Mouse (Mus musculus) kidney, embryonic 14.5 days (tissue): ENCODE data around the gene Itga7. TPM values are rescaled to one million over a fixed set of nuclear protein-coding genes. Genes with fewer than 3 reads are reported as not detected.
A peak's percentile ranks its signal among the peaks of the same experiment; 100 is the strongest.

ENCODE experiments used
- ATAC-seq: fragments of 200-750 bp; cut with Nextera tagmentation; 2 replicates; pipeline ENCODE4 v1.8.0; 2017; ENCODE audit warnings: moderate number of reproducible peaks, mild to moderate bottlenecking, moderate TSS enrichment, moderate library complexity; ENCODE audit not compliant: low FRiP score, low TSS enrichment
- H3K27ac ChIP-seq: fragments of 300-500 bp; sonication (generic); 2 replicates; pipeline ENCODE4 v1.5.1; 2014; ENCODE audit warnings: low read depth, mild to moderate bottlenecking, low read length, moderate library complexity, mixed read lengths
- H3K27me3 ChIP-seq: fragments of 300-500 bp; sonication (generic); 2 replicates; pipeline ENCODE4 v1.6.1; 2014; ENCODE audit warnings: mild to moderate bottlenecking, low read length; ENCODE audit not compliant: control insufficient read depth, insufficient read depth
- H3K36me3 ChIP-seq: fragments of 300-500 bp; sonication (generic); 2 replicates; pipeline ENCODE4 v1.6.1; 2014; ENCODE audit warnings: low read length, mixed read lengths; ENCODE audit not compliant: control insufficient read depth, insufficient read depth
- H3K4me1 ChIP-seq: fragments of 300-500 bp; sonication (generic); 2 replicates; pipeline ENCODE4 v1.6.1; 2014; ENCODE audit warnings: low read length, mixed read lengths; ENCODE audit not compliant: control insufficient read depth, insufficient read depth
- H3K4me2 ChIP-seq: fragments of 300-500 bp; sonication (generic); replicated peaks from 2 replicates; pipeline ENCODE4 v1.6.1; 2014; ENCODE audit warnings: low read depth, mild to moderate bottlenecking, low read length
- H3K4me3 ChIP-seq: fragments of 300-500 bp; sonication (generic); 2 replicates; pipeline ENCODE4 v1.5.1; 2014; ENCODE audit warnings: mild to moderate bottlenecking, low read length
- H3K9ac ChIP-seq: fragments of 300-500 bp; sonication (generic); 2 replicates; pipeline ENCODE4 v1.6.1; 2014; ENCODE audit warnings: low read depth, mild to moderate bottlenecking, low read length, moderate library complexity
- H3K9me3 ChIP-seq: fragments of 300-500 bp; sonication (generic); 2 replicates; pipeline ENCODE4 v1.6.1; 2016; ENCODE audit warnings: low read length; ENCODE audit not compliant: control insufficient read depth
- WGBS: fragments of 180-500 bp; shearing (Covaris S2); extraction: QIAGEN DNeasy Blood & Tissue Kit; methylation state at CpG from one replicate; pipeline ENCODE4 v1.1.7; 2014; 5-methylcytosine and 5-hydroxymethylcytosine counted together
- polyA plus RNA-seq: library from polyadenylated mRNA; unstranded; fragments of >200 nt; fragmentation: Nextera tagmentation; extraction: Ambion mirVana; gene quantifications from 2 replicates; pipeline ENCODE4 v1.2.1, GENCODE M21; 2014

The Itga7 gene
- polyA plus RNA-seq, 1 experiment from 2014 or later: 1.3 TPM

DNA sequence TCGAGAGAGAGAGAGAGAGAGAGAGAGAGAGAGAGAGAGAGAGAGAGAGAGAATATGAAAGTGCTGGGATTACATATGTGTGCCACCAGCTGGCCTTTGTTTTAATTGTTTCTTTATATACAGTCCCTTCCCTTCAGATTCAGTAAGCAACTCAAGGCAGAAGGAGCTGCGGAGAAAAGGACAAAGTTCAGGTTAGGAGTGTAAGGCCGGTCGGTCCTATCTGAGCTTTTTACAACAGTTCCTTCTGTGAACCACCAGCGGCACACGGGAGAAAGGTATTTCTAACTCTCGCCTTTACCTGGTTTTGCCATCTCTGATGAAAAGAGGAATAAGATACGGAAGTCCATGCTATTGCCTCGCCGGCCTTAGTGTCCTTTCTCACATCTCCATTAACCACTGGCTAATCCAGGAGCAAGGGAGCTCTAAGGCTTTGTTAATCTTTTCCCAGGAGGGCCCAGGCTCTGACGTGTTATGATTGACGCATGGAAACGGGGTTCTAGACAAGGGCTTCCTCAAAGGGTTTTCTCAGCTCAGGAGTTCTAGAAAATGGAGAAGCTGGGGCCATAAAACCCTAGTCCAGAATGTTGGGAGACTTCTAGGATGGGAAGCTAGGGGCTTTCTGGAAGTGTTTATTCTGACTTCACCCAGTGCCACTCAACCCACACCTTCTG lies 24.7 kb upstream of the Itga7 start:
- peak overlapping the region; percentile 72 for H3K4me2 ChIP-seq
- no peaks in the 10 kb centered on the region for H3K27me3 ChIP-seq
- peak overlapping the region; percentile 72 for H3K4me3 ChIP-seq
- ATAC-seq: no peak
- peak overlapping the region; percentile 96 for H3K9ac ChIP-seq
- 64% methylated on average over 13 of the region's 13 CpGs for WGBS
- peak overlapping the region; percentile 89; the same call in 1 of the 2 replicates for H3K27ac ChIP-seq
- H3K36me3 ChIP-seq: peaks cover 18% of the 10 kb centered on the region; the same call in 1 of the 2 replicates
- H3K9me3 ChIP-seq: no peaks in the 10 kb centered on the region
- H3K4me1 ChIP-seq: peaks cover 15% of the 10 kb centered on the region

DNA sequence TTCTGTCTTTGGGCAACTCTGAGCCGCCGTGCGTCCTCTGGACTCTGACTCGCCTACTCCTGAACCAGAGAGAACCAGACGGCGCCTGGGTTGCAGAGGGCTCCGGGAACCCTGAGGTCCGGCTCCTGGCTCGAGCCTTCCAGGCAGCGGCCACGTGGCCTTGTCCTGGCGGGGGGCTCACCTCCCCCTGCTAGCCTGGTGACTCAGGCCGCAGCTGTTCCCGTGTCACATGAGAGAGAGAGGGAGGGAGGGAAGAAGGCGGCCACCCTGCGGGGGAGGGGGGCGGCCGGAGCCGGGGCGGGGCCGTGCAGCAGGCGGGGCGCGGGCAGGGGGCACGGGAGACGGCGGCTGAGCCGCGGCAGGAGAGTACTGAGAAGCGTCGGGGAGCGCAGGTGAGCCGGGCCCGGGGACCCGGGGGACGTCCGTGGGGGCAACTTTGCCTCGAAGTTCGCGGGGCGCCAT lies 24.0 kb upstream of the Itga7 start:
- H3K4me3 ChIP-seq: peak overlapping the region; percentile 72
- peak overlapping the region; percentile 89 for H3K27ac ChIP-seq
- peak overlapping the region; percentile 72 for H3K4me2 ChIP-seq
- WGBS: 0% methylated on average over 37 of the region's 41 CpGs
- peak; percentile 86 for ATAC-seq
- H3K36me3 ChIP-seq: peaks cover 25% of the 10 kb centered on the region; the same call in 1 of the 2 replicates
- H3K27me3 ChIP-seq: no peaks in the 10 kb centered on the region
- peak overlapping the region; percentile 96 for H3K9ac ChIP-seq
- no peaks in the 10 kb centered on the region for H3K9me3 ChIP-seq
- peaks cover 15% of the 10 kb centered on the region for H3K4me1 ChIP-seq

DNA sequence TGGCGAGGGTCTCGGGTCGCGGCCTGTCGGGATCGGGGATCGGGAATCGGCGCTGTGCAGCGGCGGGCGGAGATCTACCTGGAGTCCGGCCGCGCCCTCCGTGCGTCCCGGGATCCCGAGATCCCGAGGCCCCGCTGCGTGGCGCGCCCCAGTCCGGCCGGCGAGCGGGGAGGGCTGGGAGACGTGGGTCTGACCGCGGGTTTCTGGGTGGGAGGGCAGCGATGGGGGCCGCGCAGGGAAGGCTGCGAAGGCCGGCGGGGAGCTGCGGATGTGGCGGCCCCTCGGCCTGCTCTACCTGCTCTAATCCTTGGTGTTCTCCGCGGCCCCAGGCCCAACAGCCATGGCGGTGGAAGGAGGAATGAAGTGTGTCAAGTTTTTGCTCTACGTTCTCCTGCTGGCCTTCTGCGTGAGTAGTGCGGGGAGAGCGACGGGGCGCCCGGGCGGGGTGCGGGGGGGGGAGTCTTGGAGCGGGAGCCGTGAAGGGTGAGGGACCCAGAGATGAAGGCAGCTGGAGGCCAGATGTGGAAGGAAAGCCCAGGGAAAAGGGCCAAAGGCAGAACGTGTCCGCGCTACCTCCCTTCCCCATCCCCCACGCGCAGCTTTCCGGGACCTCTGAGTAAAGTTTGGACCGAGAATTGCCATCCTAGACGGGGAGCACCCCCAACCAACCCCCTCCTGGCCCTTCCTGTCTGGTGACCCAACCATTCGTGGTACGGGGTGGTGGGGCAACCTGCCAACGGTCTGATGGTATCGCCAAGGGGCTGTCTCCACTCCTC lies 23.4 kb upstream of the Itga7 start:
- Histone ChIP-seq H3K36me3 (peaks cover 25% of the 10 kb centered on the region; the same call in 1 of the 2 replicates), H3K9ac (peak overlapping the region; percentile 96), H3K4me3 (peak overlapping the region; percentile 72), H3K4me1 (peaks cover 15% of the 10 kb centered on the region), H3K27ac (peak overlapping the region; percentile 89), H3K4me2 (peak overlapping the region; percentile 72), H3K9me3 (no peaks in the 10 kb centered on the region), H3K27me3 (no peaks in the 10 kb centered on the region)
- ATAC-seq: peak; percentile 36
- WGBS: 0% methylated on average over 39 of the region's 66 CpGs

DNA sequence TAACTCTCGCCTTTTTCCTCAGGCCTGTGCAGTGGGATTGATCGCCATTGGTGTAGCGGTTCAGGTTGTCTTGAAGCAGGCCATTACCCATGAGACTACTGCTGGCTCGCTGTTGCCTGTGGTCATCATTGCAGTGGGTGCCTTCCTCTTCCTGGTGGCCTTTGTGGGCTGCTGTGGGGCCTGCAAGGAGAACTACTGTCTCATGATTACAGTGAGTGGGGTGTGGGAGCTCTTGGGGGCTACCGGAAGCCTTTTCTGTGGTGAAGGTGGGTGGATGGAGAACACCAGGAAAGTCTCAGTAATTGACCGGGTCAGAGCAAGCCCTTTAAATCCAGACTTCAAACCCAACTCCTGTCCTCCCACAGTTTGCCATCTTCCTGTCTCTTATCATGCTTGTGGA lies 22.2 kb upstream of the Itga7 start:
- Histone ChIP-seq H3K9me3 (no peaks in the 10 kb centered on the region), H3K36me3 (peaks cover 28% of the 10 kb centered on the region; the same call in 1 of the 2 replicates), H3K27me3 (no peaks in the 10 kb centered on the region), H3K4me1 (peaks cover 15% of the 10 kb centered on the region), H3K9ac (peak overlapping the region; percentile 96; the same call in 1 of the 2 replicates), H3K4me2 (no peak overlapping the region), H3K27ac (no peak overlapping the region), H3K4me3 (peak overlapping the region; percentile 72; the same call in 1 of the 2 replicates)
- WGBS: 96% methylated on average over 6 of the region's 6 CpGs
- ATAC-seq: no peak

DNA sequence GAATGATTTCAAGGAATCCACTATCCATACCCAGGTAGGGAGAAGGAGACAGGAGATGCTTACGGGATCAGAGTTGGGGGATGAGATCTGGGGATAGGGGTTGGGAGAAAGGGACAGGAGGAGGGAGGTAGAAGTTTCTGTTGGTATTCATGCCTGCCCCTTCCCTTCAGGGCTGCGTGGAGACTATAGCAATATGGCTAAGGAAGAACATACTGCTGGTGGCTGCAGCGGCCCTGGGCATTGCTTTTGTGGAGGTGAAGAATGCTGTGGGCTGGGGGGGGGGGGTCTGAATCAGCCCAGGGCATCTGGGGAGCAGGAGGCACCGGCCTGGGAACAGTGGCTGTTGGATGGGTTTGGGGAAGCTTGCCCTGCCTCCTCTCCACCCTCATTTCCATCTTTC lies 21.4 kb upstream of the Itga7 start:
- Histone ChIP-seq H3K9me3 (no peaks in the 10 kb centered on the region), H3K27ac (no peak overlapping the region), H3K4me2 (no peak overlapping the region), H3K4me1 (peaks cover 15% of the 10 kb centered on the region), H3K36me3 (peaks cover 34% of the 10 kb centered on the region; the same call in 1 of the 2 replicates), H3K9ac (no peak overlapping the region), H3K27me3 (no peaks in the 10 kb centered on the region), H3K4me3 (no peak overlapping the region)
- no peak for ATAC-seq
- WGBS: 83% methylated on average over 4 of the region's 4 CpGs

DNA sequence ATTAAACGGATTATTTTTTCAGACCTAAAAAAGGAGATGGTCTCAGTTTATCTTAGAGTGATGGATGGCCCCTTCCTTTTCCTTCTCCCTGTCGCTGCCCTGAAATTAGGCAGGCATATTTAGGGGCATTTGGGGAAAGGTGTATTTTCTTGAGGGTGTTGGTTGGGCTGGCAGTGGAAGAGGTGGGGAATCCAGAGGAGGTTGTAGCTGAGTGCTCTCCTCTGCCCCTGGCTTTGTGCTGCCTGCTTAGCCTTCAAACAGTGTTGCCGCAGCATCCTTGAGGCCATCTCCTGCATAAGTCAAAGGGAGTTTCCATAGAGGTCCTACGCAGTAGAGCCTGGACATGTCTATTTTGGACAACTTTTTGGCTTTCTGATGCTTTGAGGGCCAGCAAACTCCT lies 20.8 kb upstream of the Itga7 start:
- Histone ChIP-seq H3K4me3 (no peak overlapping the region), H3K27me3 (no peaks in the 10 kb centered on the region), H3K4me1 (peaks cover 15% of the 10 kb centered on the region), H3K27ac (peak overlapping the region; percentile 0; the same call in 1 of the 2 replicates), H3K9me3 (no peaks in the 10 kb centered on the region), H3K4me2 (no peak overlapping the region), H3K36me3 (peaks cover 40% of the 10 kb centered on the region; the same call in 1 of the 2 replicates), H3K9ac (no peak overlapping the region)
- WGBS: 81% methylated on average over 4 of the region's 4 CpGs
- no peak for ATAC-seq

DNA sequence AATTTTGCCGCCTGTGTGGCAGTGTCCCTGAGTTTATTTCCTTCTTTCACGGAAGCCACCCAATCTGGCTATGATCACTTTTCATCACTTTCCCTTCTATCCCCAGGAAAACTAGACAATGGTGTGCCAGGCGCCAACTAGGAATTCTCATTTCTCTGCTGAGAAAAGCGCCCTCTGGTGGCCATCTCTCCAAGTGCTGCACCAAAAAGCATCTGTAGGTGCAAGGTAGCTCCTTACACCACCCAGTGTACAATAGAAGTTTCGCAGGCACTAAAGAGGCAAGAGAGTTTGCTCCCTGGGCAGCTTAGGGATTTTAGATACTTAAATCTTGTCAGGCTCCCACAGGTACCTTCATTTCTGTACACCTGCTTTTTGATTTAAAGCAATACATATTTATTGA lies 20.4 kb upstream of the Itga7 start:
- peaks cover 42% of the 10 kb centered on the region; the same call in 1 of the 2 replicates for H3K36me3 ChIP-seq
- peaks cover 15% of the 10 kb centered on the region for H3K4me1 ChIP-seq
- ATAC-seq: 0 out of 2 replicates have a peak, but pooled peaks have one; percentile 17
- no peak overlapping the region; the same call in 1 of the 2 replicates for H3K27ac ChIP-seq
- 10% methylated on average over 5 of the region's 5 CpGs for WGBS
- no peaks in the 10 kb centered on the region for H3K27me3 ChIP-seq
- H3K4me3 ChIP-seq: no peak overlapping the region
- no peak overlapping the region for H3K9ac ChIP-seq
- H3K4me2 ChIP-seq: no peak overlapping the region
- H3K9me3 ChIP-seq: no peaks in the 10 kb centered on the region

DNA sequence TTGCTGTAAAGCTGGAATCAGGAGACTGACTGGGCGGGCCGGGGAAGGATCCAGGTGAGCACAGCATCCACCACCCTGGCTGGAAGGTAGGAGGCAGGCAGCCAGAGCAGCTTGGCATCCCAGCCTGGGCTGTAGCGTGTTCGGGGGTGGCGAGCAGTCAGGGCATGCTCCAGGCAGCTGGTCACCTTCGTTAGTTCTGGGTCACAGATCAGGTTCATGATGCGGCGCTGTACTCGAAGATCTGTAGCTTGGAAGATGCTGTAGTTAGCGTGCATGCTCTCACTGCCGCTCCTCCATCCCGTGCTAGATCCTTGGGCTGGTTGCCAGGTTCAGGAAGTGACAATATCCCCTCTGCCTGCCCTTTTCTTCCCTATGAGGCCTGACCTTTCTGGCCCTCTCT lies 19.9 kb upstream of the Itga7 start:
- H3K9me3 ChIP-seq: no peaks in the 10 kb centered on the region
- no peaks in the 10 kb centered on the region for H3K27me3 ChIP-seq
- H3K4me1 ChIP-seq: peaks cover 15% of the 10 kb centered on the region
- no peak overlapping the region for H3K4me3 ChIP-seq
- no peak overlapping the region for H3K27ac ChIP-seq
- WGBS: 64% methylated on average over 12 of the region's 12 CpGs
- no peak for ATAC-seq
- H3K9ac ChIP-seq: no peak overlapping the region
- peaks cover 47% of the 10 kb centered on the region; the same call in 1 of the 2 replicates for H3K36me3 ChIP-seq
- no peak overlapping the region for H3K4me2 ChIP-seq
